Mouse (Mus musculus) cerebellum, postnatal 4 days (tissue): ENCODE data around the gene Lbr.
"Not testable (repeated sequence)": the region's sequence is repeated elsewhere in the genome, so short reads cannot be mapped to it uniquely, and the experiment has no call there.

Source experiments
- DNase-seq, 2 experiments: peaks; one replicate each; pipeline ENCODE4 v3.0.0; 2022; ENCODE audit warnings: low spot score in 2 of 2, mixed read lengths in 1 of 2

Gene Lbr

GRCm38 (mm10) chr1:181852466-181852865 is 9.6 kb upstream of the Lbr start:
- no peak for DNase-seq

GRCm38 (mm10) chr1:181851521-181852310 is 8.9 kb upstream of the Lbr start:
- peak in 1 of 2 experiments; percentile 50 for DNase-seq

GRCm38 (mm10) chr1:181850441-181850840 is 7.6 kb upstream of the Lbr start:
- DNase-seq, result no peak

GRCm38 (mm10) chr1:181848210-181848609 is 5.4 kb upstream of the Lbr start:
- DNase-seq, result no peak

GRCm38 (mm10) chr1:181847396-181847795 is 4.5 kb upstream of the Lbr start:
- DNase-seq, result no peak

GRCm38 (mm10) chr1:181845767-181846166 is 2.9 kb upstream of the Lbr start:
- no peak for DNase-seq

- DNase-seq, result no peak
Measured at GRCm38 (mm10) chr1:181844874-181845547, 2.2 kb upstream of the Lbr start.

GRCm38 (mm10) chr1:181841864-181842672 is 778 bp downstream of the Lbr start:
- DNase-seq, result peak; percentile 89 to 97

- no peak for DNase-seq
Measured at GRCm38 (mm10) chr1:181841396-181841795, 1.4 kb downstream of the Lbr start.

- no peak for DNase-seq
Measured at GRCm38 (mm10) chr1:181839746-181840366, 3.0 kb downstream of the Lbr start.

GRCm38 (mm10) chr1:181838111-181838510 is 4.7 kb downstream of the Lbr start:
- DNase-seq, result no peak

GRCm38 (mm10) chr1:181833143-181833542 is 9.7 kb downstream of the Lbr start:
- DNase-seq, result no peak

- no peak for DNase-seq
Measured at GRCm38 (mm10) chr1:181832720-181833119, 10.1 kb downstream of the Lbr start.

GRCm38 (mm10) chr1:181828365-181828764 is 14.5 kb downstream of the Lbr start:
- DNase-seq, result no peak

- DNase-seq, result no peak
Measured at GRCm38 (mm10) chr1:181826716-181827115, 16.1 kb downstream of the Lbr start.

GRCm38 (mm10) chr1:181811481-181812223 is 31.2 kb downstream of the Lbr start:
- no peak for DNase-seq

GRCm38 (mm10) chr1:181800667-181801066 is 42.2 kb downstream of the Lbr start:
- no peak for DNase-seq

GRCm38 (mm10) chr1:181799911-181800310 is 42.9 kb downstream of the Lbr start:
- peak in 1 of 2 experiments; percentile 14 for DNase-seq

GRCm38 (mm10) chr1:181793541-181793940 is 49.3 kb downstream of the Lbr start:
- no peak for DNase-seq

GRCm38 (mm10) chr1:181789952-181790351 is 52.9 kb downstream of the Lbr start:
- no peak for DNase-seq

GRCm38 (mm10) chr1:181782600-181782999 is 60.2 kb downstream of the Lbr start:
- DNase-seq, result not testable (repeated sequence)
